Mouse (Mus musculus): ENCODE measurements around the gene Naa60.
"Not testable (repeated sequence)": the region's sequence is repeated elsewhere in the genome, so short reads cannot be mapped to it uniquely, and the experiment has no call there.

The Naa60 gene

DNA sequence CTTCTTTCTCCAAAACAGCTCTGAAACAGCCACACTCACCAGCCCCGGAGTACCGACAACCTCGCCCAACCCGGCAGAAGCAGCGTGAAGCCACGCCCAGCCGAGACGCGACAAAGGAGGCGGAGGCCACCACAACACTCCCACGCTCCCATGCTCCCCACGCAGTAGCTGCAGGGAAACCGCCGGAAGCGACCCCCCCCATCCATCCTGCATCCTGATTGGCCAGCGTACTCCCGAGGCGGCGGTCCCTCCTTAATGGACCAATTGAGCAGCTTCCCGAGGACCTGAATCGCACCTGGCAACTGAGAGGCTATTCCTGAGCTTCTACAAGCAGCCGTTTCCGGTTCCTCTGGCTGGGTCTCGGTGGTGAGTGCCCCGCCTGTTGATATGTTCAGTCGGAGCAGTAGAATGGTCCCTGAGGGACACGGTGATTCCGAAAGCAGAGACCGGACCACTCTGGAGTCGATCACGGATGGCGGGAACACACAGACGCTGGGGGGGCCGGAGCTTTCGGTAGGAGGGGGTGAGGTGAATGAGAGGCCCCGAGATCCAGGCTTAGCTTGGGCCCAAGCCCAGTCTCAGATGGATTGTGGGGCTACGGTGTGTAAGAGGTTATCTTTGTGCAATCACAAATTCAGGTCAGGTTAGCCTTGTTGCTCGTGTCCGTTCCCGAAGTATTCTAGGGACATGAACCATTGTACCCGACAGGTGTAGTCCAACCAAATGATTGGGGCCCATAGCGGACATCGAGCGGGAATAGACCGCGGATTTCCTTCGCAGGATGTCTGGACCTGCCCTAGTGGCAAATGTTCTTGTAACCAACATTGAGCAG, at the start of gene Naa60:
Gene Naa60 (plus strand): TSS at position 160 of the 832 bp plus-strand sequence.
- DNase-seq (ENCODE audit: low spot score) = peak; percentile 36

DNA sequence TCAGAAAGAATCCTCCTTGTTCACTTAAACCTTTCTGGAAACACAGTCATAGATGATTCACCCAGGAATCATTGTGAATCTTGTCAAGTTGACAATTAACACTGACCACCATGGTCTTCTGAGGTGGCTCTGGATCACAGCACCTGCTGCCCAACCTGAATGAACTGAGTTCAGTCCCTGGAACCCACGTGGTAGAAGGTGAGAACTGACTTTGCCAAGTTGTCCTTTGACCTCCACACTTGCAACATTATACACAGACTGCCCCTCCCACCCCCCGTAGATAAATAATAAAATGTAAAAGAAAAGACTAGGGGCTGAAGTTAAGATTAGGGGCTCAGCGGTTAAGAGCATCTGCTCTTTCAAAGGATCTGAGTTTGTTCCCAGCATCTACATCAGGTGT, 44.2 kb upstream of the Naa60 start:
- DNase-seq (ENCODE audit: low spot score) = no peak

DNA sequence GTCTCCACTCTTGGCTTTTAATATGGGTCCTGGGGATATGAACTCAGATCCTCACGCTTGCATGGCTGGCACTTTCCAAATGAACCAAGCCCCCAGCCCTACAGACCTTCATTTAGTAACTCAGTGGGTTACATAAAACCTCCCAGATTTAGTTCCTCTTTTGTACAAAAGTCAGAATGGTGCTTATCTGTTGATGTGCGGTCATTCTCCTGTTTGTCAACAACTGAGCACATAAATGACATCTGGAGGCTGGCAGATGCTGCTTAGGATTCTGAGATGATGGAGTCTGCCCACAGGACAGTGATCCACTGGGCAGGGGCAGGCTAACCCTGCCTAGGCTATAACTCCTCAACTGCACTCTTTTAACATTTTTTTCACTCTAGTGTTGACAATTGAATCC, 42.4 kb upstream of the Naa60 start:
- DNase-seq (ENCODE audit: low spot score) = no peak

DNA sequence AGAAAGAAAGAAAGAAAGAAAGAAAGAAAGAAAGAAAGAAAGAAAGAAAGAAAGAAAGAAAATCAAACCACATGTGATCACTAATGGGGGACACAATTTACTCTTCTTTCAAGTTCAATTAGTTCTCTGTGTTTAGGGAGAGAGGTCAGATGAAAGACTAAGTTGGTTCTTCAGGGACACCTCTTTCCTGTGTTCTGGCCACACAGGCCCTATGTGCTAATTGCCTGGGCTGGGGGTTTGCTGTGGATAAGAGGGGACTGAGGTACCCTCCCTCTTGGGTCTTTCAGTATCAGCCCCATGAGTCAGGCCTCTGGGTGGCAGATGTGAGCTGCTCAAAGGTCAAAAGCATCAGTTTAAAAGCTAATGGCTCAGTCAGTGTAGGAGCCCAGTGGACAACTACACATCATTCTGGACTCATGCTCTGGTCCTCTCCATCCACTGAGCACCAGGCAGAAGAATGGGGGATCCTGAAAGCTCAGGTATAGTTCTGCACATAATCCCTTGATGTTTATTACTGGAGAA, 41.5 kb upstream of the Naa60 start, which contains the start of gene Olfr15:
Gene Olfr15 (plus strand): TSS at position 291 of the 522 bp plus-strand sequence.
- no peak for DNase-seq (ENCODE audit: low spot score)

DNA sequence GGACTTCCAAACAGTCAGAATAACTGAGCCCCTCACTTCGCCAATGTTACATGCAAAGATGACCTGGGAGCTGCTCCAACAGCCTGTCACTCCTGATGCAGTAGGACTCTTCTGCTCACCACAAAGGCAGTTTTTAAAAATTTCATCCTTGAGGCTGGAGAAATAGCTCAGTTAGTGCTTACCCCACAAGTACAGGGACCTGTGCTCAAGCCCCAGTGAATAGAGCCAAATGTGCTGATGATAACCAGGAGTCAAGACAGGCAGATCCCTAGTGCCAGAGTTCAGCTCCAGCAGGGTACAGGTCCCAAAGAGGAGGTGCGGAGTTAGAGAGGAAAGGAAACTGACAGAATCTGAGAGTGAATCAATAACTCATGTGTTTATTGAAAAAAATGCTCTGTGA, 36.7 kb upstream of the Naa60 start:
- DNase-seq (ENCODE audit: low spot score) = no peak

DNA sequence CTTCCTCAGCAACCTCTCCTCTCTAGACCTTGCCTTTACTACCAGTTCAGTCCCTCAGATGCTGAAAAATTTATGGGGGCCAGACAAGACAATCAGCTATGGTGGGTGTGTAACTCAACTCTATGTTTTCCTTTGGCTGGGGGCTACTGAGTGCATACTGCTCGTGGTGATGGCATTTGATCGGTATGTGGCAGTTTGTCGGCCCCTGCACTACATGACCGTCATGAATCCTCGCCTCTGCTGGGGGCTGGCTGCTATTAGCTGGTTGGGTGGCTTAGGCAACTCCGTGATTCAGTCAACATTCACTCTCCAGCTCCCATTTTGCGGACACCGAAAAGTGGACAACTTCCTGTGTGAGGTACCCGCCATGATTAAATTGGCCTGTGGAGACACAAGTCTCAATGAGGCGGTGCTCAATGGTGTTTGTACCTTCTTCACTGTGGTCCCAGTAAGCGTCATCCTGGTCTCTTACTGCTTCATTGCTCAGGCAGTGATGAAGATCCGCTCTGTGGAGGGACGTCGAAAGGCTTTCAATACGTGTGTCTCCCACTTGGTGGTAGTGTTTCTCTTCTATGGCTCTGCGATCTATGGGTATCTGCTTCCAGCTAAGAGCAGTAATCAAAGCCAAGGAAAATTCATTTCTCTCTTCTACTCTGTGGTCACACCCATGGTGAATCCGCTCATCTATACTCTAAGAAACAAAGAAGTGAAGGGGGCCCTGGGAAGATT, 32.9 kb upstream of the Naa60 start:
- no peak for DNase-seq (ENCODE audit: low spot score)

DNA sequence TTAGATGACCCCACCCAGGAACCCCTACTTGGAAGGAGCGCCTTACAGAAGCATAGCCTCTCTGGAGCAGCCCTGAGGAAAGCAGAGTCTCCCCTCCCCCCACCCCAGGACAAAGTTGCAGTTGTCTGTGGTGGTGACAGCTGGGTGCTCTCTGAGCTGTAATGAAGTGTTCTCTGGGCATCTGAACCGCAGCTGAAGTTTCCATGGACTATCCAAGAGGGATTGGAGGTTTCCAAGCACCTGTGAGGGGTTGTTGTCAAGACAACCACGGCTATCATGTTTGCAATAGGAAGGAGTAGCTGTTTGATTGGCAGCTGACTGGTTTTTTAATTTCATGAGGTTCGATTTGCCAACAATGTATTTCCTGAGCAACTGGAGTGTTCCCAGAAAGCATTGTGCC, 29.2 kb upstream of the Naa60 start:
- no peak for DNase-seq (ENCODE audit: low spot score)

DNA sequence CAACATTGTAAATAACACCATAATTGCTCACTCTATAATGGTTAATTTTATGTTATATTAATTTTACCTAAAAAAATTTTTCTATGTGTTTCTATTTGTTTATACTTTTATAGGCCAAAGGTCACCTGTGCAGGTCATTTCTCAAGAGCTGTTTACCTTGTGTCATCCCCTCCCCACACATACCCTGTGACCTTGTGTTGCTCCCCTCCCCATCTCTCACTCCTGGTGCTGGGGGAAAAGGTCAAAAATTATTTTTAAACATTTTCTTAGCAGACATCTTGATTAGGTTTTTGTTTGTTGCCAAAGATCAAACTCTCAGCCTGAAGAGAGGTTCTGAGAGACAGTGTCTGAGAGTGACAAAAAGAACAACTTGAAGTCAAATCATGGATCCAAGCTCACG, 28.4 kb upstream of the Naa60 start:
- no peak for DNase-seq (ENCODE audit: low spot score)

DNA sequence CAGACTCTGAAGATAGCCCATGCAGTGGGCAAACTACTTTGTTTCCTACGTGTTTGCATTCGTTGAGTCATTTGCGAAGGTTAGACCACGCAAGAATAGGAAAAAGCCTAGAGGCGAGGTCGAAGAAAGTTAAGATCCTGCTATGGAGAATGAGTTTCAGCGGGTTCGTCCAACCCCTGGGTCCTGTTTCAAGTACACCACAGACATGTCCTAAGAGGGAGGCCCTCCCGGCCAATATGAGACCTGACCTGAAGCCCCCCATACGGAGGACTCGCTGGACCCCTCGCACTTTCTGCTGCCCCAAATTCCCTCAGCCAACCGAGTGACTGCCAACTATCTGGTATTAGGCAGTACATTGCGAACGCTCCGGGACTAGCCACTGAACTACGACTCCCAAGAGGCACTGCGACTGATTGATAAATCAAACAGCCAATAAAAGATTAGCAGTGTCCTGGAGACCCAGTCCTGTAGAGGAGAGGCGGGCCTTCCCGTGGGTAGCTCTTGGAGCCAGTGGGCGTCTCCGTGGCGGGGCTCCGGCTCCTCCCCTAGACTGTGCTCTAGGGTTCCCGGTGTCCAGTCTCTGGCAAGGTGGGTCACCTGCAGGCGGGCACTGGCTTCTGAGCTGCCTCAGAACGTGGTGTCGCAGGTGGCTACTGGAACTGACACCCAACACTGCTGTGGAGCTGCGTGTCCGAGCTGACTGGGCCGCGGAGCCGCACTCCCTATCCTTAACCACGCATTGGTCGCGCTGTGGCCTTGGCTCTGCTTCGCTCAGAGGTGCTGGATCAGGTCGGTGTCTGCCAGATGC, 25.3 kb upstream of the Naa60 start, which contains the start of gene Zfp174:
Gene Zfp174 (plus strand): TSS at position 558 of the 808 bp plus-strand sequence.
- DNase-seq (ENCODE audit: low spot score) = peak; percentile 97

DNA sequence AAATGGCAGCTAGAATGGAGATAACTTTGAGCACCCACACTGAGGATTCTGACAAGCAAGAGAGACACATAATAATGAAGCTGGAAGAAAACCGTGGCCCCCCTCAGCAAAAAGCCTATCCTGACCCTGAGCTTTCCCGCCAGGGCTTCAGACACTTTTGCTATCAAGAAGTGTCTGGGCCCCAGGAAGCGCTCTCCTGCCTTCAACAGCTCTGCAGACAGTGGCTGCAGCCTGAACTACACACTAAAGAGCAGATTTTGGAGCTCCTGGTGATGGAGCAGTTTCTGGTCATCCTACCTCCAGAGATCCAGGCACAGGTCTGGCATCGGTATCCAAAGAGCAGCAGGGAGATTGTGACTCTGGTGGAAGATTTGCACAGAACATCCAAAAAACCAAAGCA, 24.3 kb upstream of the Naa60 start:
- DNase-seq (ENCODE audit: low spot score) = no peak

DNA sequence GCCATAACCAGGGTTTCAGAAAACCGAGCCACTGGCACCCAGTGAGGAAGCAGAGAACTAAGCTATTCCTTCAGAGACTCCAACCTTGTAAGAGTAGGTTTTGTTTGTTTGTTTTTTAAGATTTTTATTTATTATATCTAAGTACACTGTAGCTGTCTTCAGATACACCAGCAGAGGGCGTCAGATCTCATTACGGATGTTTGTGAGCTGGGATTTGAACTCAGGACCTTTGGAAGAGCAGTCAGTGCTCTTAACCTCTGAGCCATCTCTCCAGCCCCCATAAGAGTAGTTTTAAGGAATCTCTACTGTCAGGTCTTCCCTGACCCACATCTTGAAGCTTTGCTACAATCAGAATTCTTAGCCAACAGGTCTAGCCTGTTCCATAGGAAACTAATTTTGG, 23.8 kb upstream of the Naa60 start:
- DNase-seq (ENCODE audit: low spot score) = no peak

DNA sequence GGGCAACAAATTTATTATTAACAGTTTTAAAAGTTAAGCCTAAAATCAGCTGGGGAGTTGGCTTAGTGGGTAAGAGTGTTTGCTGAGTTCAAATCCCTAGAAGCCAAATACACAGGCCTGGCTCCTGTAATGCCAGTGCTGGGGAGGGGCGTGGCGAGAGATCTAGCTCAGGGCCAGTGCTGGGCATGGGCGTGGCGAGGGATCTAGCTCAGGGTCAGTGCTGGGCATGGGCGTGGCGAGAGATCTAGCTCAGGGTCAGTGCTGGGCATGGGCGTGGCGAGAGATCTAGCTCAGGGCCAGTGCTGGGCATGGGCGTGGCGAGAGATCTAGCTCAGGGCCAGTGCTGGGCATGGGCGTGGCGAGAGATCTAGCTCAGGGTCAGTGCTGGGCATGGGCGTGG, 20.9 kb upstream of the Naa60 start:
- not testable (repeated sequence) for DNase-seq (ENCODE audit: low spot score)

DNA sequence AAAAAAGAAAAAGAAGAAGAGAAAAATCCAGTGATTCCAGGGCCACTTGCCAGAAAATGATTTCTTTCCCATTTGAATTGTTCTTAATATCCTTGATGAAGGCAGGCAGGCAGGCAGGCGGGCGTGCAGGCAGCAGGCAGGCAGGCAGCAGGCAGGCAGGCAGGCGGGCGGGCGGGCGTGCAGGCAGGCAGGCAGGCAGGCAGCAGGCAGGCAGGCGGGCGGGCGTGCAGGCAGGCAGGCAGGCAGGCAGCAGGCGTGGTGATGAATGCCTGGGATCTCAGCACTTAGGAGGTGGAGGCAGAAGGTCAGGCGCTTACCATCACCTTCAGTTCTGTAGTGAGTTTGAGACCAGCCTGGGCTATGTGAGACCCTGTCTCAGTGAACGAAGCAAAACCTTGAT, 19.6 kb upstream of the Naa60 start:
- no peak for DNase-seq (ENCODE audit: low spot score)

DNA sequence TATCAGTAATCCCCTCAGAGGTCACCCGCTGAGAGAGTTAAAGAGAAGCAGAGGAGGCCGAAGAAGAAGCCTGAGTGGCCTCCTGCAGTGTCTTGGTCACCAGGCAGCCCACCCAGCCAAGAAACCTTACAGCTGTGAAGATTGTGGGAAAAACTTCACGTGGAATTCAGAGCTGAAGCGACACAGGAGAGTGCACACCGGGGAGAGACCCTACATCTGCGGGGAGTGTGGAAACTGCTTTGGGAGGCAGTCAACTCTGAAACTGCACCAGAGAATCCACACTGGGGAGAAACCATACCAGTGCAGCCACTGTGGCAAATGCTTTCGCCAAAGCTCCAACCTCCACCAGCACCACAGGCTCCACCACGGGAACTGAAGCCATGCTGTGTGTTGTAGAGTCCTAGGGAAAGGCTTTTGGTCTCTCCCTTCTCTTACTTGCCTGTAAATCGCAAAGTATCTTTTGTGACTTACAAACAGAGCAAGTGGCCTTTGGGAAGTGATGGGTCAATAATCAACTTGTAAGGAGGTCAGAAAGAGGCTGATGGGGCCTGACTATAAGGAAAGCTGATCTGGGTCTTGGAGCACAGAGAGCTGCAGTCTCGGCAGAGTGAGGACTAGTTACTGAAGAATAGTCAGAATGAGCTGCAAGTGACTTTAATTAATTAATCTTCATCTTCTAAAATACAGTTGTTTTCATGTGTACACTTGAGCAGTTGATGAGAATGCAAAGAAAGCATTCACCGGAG, 17.6 kb upstream of the Naa60 start:
- no peak for DNase-seq (ENCODE audit: low spot score)

DNA sequence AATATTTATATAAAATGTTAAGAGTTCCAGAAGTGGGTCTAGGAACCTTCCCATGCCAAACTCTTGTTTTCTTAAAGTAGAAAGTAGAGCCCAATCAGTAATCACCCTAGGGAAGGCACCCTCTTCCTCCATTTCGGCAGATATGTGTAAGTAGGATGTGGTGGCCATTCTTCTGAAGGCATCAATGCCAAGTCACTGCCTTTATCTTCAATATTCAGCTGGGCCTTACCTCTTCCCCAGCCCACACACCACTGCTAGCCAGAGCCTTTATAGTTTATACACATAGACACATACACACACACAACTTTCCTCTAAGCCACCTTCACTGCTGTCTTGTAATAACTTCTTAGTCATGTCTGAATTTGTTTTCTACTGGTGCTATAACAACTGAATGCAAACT, 16.4 kb upstream of the Naa60 start:
- no peak for DNase-seq (ENCODE audit: low spot score)

DNA sequence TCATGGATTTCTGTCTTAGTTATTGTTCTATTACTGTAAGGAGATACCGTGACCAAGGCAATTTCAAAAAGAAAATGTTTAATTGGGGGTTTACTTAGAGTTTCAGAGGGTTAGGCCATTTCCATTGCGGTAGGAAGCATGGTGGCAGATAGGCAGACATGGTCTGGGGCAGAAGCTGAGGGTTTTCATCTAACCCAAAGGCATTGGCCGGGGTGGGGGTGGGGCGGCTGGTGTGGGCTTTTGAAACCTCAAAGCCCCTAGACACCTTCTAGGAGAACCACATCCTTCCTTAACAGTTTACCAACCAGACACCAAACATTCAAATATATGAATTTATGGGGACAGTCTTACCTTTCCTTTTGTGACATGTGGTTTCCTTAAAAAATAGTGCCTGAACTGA, 12.9 kb upstream of the Naa60 start:
- DNase-seq (ENCODE audit: low spot score) = no peak

DNA sequence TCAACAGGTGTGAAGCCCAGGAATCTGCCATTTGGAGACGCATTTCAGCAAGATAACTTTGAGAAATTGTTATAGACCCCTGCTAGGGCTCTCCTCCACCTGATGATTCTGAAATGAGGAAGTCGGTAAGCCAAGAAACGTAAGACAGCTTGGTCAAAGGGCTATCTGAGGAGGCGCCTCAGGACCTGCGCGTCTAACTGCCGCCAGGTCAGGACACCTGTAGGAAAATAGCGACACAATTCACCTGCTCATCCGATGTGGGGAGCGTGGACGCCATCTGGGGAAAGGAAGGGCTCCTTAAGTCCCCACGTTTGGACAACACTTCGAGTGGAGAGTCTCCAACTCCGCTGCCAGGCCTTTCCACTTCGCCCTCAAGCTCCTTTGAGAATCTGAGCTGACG, 360 bp upstream of the Naa60 start:
- DNase-seq (ENCODE audit: low spot score) = no peak

DNA sequence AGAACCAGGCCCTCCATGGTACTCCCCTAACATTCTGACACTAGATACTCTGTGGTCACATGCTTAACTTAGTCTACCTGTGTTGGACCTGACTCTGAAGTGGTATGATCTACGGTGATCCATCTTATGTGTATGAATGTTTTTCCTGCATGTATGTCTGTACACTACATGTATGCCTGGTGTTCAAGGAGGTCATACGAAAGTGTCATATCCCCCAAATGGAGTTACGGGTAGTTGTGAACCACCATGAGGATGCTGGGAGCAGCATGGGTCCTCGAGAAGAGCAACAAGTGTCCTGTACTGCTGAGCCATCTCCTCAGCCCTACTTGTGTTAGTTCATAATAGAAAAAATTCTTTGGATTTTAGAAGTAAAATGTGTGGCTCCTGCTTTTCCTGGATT, 4.2 kb downstream of the Naa60 start:
- no peak for DNase-seq (ENCODE audit: low spot score)

DNA sequence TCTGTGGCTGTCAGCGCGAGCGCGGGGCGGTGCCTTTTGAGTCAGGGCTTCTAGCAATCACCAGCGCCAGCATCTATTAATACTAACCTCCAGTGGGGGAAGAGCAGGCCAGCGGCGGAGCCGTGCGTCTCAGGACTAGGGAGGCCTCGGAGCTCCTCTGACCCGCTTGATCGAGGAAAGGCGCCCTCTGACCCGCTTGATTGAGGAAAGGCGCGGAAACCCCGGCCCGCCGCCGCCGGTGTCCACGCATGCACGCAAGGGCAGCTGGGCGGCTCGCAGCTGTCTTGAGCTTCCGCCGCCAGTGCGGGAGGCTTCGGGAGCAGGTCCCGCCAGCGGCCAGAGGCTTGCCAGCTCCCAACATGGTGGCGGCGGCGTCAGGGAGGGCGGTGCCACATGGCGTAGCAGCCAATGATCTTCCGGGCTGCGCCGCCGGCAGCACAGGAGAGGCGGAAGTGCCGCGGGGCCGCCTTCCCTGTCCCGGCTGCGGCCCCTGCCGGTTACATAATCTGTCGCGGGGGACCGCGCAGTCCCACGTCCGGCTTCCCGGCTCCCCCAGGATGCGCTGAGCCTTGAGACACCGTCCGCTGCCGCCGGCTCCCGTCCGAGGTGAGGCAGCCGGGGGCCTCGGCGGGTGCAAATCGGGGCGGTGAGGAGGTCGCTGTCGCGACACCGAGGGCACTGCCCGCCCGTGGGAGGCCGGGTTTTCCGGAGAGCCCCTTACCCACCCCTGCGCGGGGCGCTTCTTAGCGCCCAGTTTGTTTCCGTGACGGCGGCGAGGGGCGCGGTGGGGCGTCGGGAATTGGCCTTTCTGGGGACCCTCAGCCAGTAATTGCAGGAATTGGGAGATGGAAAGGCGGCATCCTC, 12.3 kb downstream of the Naa60 start, which contains the start of the genes Zfp597 and Gm20695:
Gene Zfp597 (minus strand): TSS at position 361 of the 864 bp plus-strand sequence.
Gene Gm20695 (plus strand): TSS at position 448 of the 864 bp plus-strand sequence.
- DNase-seq (ENCODE audit: low spot score) = peak; percentile 68

DNA sequence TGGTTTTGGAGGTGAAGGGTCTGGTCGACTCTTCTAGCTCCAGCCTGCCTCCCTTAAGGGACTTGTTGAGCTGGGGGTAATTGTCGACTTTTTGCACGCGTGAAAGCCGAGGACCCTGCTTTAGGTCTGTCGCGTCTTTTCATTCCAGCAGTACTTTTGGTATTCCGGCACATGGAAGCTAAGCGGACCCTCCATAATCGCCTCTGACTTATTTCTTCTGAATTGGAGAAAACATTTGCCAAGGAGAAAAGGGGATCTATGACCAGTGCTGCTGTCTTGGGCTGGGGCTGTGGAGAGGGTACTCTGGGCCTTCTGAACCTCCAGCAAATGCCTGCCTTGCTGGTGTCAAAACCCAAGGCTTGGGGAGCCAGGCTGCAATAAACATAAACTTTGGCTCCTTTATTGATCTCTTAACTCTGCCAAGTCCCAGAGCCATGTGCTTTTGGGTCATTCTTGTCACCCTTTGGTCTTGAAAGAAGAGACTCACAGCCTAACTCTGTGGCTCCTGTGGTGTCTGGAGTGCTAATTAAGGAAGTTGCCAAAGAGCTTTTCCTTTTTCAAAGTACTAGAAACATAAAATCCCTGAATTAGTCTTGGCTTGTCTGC, 13.0 kb downstream of the Naa60 start:
- no peak for DNase-seq (ENCODE audit: low spot score)
